Mouse (Mus musculus) kidney, adult 2 months (tissue): ENCODE data around the gene Efna3.

Source experiments
- CTCF ChIP-seq: fragments of 200-500 bp; conservative IDR thresholded peaks from 2 replicates; pipeline ENCODE4 v1.5.1; 2011; ENCODE audit warnings: low read depth, mild to moderate bottlenecking, control low read depth, low read length, moderate library complexity, mixed read lengths; ENCODE audit not compliant: insufficient read depth, insufficient read length
- POLR2A ChIP-seq: fragments of 200-500 bp; IDR thresholded peaks from one replicate; pipeline ENCODE4 v1.6.1; 2011; ENCODE audit warnings: low read depth, low read length, control low read depth

DNA sequence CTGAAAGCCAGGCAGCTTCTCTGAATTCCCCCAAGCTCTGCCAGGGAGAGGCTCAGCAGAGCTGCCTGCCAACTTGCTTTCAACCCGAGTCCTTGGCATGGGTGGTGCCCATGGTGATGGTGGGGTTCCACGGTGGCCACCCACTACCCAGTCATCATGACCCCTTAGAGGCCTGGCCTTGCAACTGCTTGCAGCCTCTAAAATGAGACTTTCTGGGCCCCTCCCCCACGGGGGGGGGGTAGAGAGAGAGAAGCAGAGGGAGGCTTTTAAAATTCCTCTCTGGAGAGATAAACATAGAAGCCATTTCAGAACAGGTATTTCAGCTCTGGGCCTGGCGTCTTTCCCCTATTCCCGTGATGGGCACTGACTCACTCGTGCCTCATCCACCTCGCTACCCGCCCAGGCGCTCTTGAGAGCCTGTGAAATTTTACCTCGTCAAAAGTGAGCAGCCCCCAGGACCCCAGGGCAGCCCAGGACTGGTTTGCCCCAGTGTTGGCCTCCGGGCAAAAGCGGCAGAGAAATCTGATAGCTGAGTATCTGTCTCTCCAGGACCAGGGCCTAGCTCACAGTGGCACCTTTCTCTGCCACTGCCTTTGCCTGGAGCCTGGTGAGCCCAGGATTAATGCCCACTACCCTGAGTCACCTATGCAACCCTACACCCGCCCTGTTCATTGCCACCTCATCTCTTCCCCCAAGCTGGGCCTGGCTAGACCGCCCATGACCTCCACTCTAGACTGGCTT is 45.3 kb downstream of the Efna3 start:
- TF ChIP-seq POLR2A: no peak
- TF ChIP-seq CTCF: no peak
